Mouse (Mus musculus): Measurements from ENCODE around the gene Prrx1.

The Prrx1 gene

GRCm38 (mm10) chr1:163313101-163313773 is at the start of gene Prrx1:
TSS of gene Prrx1 (minus strand) at chr1:163313710.
- DNase-seq (ENCODE audit: low spot score): no peak

GRCm38 (mm10) chr1:163362202-163362601 is 48.7 kb upstream of the Prrx1 start:
- DNase-seq (ENCODE audit: low spot score): no peak

DNA sequence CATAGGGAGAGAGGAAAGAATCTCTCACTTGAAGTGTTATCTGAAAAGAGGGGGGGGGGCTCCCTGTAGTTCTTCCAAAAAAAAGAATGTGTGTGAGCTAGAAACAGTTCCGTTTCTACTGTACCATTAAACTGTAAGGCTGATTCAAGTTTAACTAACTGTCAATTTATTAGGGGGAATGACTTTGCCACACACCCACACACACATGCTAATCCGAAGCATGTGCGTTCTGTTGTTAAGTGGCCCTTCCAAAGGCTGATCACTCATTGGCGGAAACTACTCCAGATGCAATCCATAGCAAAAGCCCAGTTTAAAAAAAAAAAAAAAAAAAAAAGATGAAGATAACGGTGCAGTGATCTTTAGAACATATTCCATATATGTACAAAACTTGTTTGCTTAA is 47.9 kb upstream of the Prrx1 start:
- DNase-seq (ENCODE audit: low spot score): no peak

DNA sequence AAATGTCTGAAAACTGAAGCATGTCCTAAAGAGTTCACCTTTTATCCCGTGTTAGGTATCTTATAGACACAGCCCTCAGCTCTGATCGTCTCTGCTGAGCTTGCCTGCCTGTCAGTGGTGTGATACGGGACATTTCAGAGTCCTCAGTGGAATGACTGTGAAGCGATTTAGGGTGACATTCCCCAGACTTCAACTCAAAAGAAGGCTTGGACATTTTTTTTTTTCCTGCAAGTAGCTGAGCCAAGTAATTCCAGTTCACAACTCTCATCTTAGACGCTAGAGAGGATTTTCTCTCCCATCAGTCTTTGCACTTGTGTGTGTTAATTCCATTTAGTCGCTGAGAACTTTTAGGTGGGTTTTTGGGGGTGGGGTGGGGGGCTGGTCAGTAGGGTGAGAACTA is 47.3 kb upstream of the Prrx1 start:
- DNase-seq (ENCODE audit: low spot score): no peak

- no peak for DNase-seq (ENCODE audit: low spot score)
Measured at GRCm38 (mm10) chr1:163359521-163359920, 46.0 kb upstream of the Prrx1 start.

- DNase-seq (ENCODE audit: low spot score): no peak
Measured at GRCm38 (mm10) chr1:163358165-163358564, 44.7 kb upstream of the Prrx1 start.

- no peak for DNase-seq (ENCODE audit: low spot score)
Measured at GRCm38 (mm10) chr1:163357733-163358132, 44.2 kb upstream of the Prrx1 start.

GRCm38 (mm10) chr1:163356167-163356566 is 42.7 kb upstream of the Prrx1 start:
- DNase-seq (ENCODE audit: low spot score): no peak

GRCm38 (mm10) chr1:163355626-163356156 is 42.2 kb upstream of the Prrx1 start:
- no peak for DNase-seq (ENCODE audit: low spot score)

GRCm38 (mm10) chr1:163350988-163351387 is 37.5 kb upstream of the Prrx1 start:
- no peak for DNase-seq (ENCODE audit: low spot score)

DNA sequence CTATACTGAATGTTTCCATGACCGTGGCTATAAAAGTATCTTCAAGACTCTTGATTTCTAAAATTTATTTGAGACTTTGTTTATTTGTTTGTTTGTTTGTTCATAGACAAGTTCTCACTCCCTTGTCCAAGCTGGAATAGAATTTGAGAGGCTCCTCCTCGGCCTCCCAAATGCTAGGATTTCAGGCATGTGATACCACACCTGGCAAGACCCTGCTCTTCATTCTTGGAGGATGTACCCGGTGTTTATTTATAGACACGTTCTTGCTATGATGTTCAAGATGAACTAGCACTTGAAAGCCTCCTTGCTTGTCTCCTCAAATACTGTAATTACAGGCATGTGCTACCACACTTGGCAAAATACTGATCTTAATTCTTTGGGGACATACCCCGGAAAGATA is 32.0 kb upstream of the Prrx1 start:
- DNase-seq (ENCODE audit: low spot score): no peak

- no peak for DNase-seq (ENCODE audit: low spot score)
Measured at GRCm38 (mm10) chr1:163344931-163345330, 31.4 kb upstream of the Prrx1 start.

GRCm38 (mm10) chr1:163339219-163339561 is 25.7 kb upstream of the Prrx1 start:
- no peak for DNase-seq (ENCODE audit: low spot score)

DNA sequence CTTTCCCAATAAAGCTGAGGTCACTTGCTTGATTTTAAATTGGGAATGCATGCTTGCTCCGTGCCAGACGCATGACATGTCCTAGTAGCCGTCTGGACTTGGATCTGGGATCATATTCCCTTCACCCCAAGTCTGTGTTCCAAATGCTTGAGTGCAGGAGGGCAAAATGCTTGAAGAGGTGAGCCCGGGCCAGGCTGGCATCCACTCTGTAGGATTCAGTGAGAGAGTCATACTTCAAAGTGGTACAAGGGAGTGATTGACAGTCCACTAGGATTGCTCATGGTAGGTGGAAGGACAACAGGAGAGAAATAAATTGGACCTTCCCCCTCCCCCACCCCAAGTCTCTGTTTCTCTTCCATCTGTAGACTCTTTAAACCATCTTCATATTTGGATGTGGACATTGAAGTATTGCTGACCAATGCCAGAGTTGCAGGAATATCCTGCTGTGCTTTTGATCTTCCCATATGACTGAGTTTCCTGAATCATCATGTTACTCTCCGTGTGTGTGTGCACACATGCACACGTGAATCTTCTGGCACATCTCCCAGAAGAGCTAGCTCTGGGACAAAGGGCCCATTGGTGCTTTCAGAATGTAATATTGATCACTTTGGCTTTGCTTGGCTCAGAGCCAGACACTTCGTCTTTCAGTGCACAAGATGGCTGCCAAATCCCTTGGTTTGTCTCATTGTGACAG is 25.2 kb upstream of the Prrx1 start:
- DNase-seq (ENCODE audit: low spot score): no peak

DNA sequence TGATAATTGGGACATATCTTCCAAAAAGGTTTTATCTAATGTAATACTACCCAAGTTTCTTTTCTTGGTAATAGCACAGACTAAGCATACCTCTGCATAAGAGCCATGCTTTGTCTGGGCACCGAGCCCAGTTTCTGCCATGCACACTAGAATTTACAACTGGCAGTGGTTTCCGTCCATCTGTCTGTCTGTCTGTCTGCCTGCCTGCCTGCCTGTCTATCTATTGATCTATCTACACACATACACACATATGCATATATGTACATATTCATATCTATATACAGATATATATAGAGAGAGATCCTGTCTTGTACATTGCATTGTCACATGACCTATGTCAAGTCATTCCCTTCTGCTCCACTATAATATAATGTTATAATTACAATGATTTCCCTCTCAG is 24.3 kb upstream of the Prrx1 start:
- no peak for DNase-seq (ENCODE audit: low spot score)

DNA sequence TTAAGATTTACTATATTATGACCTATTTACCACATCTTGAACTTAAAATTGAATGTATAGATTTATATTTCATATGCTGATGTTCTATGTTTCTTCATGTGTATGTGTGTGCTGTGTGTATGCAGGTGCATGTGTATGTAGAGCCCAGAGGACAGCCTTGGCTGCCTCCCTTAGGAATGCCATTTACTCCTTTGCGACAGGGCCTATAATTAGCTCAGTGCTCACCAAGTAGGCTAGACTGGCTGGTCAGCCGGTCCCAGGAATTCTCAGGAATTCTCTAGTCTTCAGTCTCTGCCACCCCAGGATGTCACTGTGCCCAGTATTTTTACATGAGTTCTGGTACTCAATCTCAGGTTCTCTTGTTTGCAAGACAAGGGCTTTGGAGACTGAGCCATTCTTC is 13.8 kb upstream of the Prrx1 start:
- no peak for DNase-seq (ENCODE audit: low spot score)

GRCm38 (mm10) chr1:163319669-163320571 is 6.4 kb upstream of the Prrx1 start:
- no peak for DNase-seq (ENCODE audit: low spot score)

DNA sequence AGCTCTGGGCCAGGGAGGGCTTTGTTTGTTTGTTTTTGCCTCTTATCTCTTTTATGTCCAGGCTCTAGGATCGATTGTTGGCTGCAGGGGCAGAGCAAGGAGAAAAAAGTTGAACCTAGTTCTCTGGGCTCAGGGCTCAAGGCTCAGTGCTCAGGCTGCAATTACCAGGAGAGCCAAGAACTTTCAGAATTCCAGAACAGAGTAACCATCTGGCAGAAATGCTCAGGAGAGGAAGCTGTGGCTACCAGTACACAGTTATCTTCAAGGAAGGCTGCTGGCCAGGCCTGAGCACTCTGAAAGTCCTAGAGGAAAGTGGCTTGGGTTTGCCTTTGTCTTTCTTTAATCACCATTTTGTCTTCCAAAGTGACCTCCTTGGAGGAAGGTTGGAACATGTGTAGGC is 3.4 kb upstream of the Prrx1 start:
- DNase-seq (ENCODE audit: low spot score): no peak

DNA sequence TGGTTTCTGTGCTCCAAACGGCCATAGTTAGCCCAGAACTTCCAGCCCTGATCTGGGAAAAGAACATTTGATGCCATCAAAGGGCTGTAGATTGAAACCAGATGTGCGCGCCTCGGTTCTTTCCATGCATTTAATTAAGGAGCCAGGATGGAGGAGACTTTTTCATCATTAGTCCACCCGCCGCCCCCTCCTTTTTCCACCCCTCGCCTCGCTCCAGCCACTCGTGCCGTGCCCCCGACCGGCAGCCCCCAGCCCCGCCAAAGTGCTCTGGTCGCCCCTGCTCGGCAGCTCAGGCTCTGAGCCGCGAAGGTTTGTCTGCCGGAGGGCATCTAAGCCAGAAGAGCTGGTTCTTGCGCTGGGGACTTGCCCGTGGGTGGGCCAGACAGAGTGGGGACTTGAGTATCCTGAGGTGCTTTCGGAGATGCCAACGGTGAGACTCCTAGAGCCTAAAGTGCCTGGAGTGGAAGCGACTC is 1.4 kb upstream of the Prrx1 start:
- no peak for DNase-seq (ENCODE audit: low spot score)

GRCm38 (mm10) chr1:163313921-163314725 is 613 bp upstream of the Prrx1 start:
- no peak for DNase-seq (ENCODE audit: low spot score)
